Mouse (Mus musculus) C2C12 (cell line): ENCODE measurements at regions not wholly inside any gene's neighbourhood (a gene's known extent, or its start where the extent isn't known, plus 50 kb on each side); places are given as distances from the start of the nearest gene placed in this dataset.
"Not testable (repeated sequence)": the region's sequence is repeated elsewhere in the genome, so short reads cannot be mapped to it uniquely, and the experiment has no call there.

ENCODE experiments used
- H3K27me3 ChIP-seq: one replicate; pipeline ENCODE4 v1.6.1; 2011; ENCODE audit not compliant: control insufficient read depth, insufficient read depth, insufficient read length
- H3K36me3 ChIP-seq: one replicate; pipeline ENCODE4 v1.6.1; 2011; ENCODE audit not compliant: control insufficient read depth, insufficient read depth
- H3K4me3 ChIP-seq: one replicate; pipeline ENCODE4 v1.5.1; 2011; ENCODE audit warnings: mild to moderate bottlenecking, control low read depth; ENCODE audit not compliant: poor library complexity, insufficient read depth, severe bottlenecking
- H3K79me2 ChIP-seq: one replicate; pipeline ENCODE4 v1.6.1; 2011; ENCODE audit not compliant: control insufficient read depth, insufficient read depth
- H3K79me3 ChIP-seq: one replicate; pipeline ENCODE4 v1.6.1; 2011; ENCODE audit warnings: low read depth, control low read depth
- H3ac ChIP-seq: one replicate; pipeline ENCODE3; 2011; ENCODE audit warnings: low read depth; ENCODE audit not compliant: control insufficient read depth, insufficient read length
- CEBPB ChIP-seq: IDR thresholded peaks from one replicate; pipeline ENCODE4 v1.6.1; 2011; ENCODE audit warnings: low read depth, mild to moderate bottlenecking, control low read depth, moderate library complexity
- CTCF ChIP-seq: IDR thresholded peaks from one replicate; pipeline ENCODE4 v1.5.1; 2011; ENCODE audit not compliant: control insufficient read depth, insufficient read depth, insufficient read length
- FOSL1 ChIP-seq: IDR thresholded peaks from one replicate; pipeline ENCODE4 v1.8.0; 2011; ENCODE audit warnings: mild to moderate bottlenecking, low read length; ENCODE audit not compliant: poor library complexity, insufficient read depth, severe bottlenecking
- MAX ChIP-seq: IDR thresholded peaks from one replicate; pipeline ENCODE4 v1.6.1; 2011; ENCODE audit warnings: mild to moderate bottlenecking, control low read depth
- MYOD1 ChIP-seq: IDR thresholded peaks from one replicate; pipeline ENCODE4 v1.6.1; 2011; ENCODE audit warnings: low read depth; ENCODE audit not compliant: control insufficient read depth, insufficient read length
- MYOG ChIP-seq: IDR thresholded peaks from one replicate; pipeline ENCODE4 v1.6.1; 2011; ENCODE audit not compliant: control insufficient read depth, insufficient read length; ENCODE audit errors: extremely low read depth
- USF1 ChIP-seq: IDR thresholded peaks from one replicate; pipeline ENCODE4 v1.6.1; 2011; ENCODE audit warnings: low read depth, mild to moderate bottlenecking, control low read depth, moderate library complexity

DNA sequence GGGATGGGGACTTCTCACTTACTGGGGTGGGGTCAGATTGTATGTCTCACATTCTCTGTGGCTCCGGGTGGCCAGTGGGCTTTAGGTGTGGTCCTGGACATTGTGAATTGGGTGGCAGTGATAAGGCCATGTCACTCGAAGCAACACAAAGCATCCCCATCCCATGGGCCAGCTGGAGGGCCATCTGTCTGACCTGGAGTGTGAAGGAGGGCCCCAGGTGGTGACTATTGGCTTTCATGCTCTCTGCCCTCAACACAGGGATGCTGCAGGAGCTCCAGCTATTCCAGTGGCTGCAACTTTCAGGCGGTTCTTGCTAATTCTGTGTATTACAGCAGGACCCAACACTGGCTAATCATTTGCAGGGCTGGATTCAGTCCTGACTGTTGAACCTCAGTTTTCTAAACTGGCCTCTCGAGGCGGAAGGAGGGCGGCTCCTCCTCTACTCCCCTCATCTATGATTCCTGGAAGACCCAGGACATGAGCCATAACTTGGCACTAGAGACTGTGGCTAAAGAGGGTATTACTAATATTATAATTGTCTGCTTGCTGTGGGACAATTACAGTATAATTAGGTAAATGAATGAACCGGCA, 64.1 kb downstream of the 9530068E07Rik start:
- Histone ChIP-seq H3K4me3 (no peak overlapping the region), H3K27me3 (peaks cover 11% of the 10 kb centered on the region), H3K79me2 (no peaks in the 10 kb centered on the region), H3K36me3 (no peaks in the 10 kb centered on the region), H3K79me3 (no peaks in the 10 kb centered on the region), H3ac (no peak overlapping the region)
- TF ChIP-seq CEBPB (no peak), MAX (no peak), MYOG (no peak), FOSL1 (no peak), CTCF (no peak), USF1 (no peak), MYOD1 (no peak)

DNA sequence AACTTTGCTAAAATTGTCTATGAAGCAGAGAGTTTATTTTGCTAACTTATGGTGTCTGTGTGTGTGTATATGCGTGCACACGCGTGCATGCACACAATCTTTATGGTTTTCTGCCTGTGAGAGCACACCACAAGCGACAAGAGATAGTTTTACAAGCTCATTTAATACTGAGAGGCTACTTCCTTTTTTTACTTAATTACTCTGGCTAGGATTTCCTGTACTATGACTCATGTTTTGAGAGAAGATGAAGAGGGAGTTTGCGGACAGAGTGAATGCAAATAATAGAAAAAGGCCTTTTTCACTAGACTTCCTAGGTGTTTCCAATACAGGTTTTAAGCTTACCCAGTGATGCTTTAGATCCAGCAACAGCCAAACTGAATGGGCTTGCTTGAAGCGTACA, 74.9 kb downstream of the 9530068E07Rik start:
- not testable (repeated sequence) for H3K79me3 ChIP-seq, H3K79me2 ChIP-seq, H3K27me3 ChIP-seq, H3K4me3 ChIP-seq, H3ac ChIP-seq, H3K36me3 ChIP-seq

DNA sequence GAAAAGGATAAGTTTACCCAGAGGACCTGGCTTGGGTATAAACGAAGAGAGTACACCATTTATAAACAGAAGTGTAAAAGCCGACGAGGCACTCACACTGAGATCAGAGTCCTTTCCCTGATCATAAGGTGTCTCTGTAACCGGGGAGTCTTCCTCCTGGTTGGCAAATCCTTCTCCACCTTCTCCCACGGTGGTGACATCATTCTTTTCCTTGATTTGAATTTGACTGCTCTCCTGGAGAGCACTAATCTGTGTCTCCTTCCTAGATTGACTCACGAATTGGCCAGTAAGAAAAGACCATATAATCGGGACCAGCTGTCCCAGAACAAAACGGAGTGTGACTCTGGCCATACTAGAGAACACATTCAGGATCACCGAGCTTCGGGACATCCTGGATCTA, 83.9 kb downstream of the 9530068E07Rik start:
- H3K79me3 ChIP-seq, H3K4me3 ChIP-seq, H3K27me3 ChIP-seq, H3ac ChIP-seq, H3K36me3 ChIP-seq, H3K79me2 ChIP-seq: not testable (repeated sequence)

DNA sequence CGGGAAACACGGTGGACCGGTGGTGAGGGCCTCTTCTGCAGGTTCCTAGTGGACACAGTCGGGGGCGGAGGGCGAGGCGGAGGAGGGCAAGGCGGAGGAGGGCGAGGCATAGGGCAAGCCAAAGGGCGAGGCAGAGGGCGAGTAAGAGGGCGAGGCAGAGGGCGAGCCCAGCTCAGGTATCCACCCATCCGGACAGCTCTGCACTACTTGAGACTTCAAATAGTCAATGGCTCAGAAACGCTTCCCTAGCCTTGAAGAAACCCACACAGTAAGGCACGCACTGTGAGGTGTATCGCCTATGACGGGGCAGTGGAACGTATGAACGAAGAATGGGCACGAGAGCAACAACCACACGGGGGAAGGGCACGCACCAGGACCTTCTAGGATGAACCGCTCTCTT, 84.5 kb downstream of the 9530068E07Rik start:
- H3K27me3 ChIP-seq, H3ac ChIP-seq, H3K79me2 ChIP-seq, H3K79me3 ChIP-seq, H3K4me3 ChIP-seq, H3K36me3 ChIP-seq: not testable (repeated sequence)

DNA sequence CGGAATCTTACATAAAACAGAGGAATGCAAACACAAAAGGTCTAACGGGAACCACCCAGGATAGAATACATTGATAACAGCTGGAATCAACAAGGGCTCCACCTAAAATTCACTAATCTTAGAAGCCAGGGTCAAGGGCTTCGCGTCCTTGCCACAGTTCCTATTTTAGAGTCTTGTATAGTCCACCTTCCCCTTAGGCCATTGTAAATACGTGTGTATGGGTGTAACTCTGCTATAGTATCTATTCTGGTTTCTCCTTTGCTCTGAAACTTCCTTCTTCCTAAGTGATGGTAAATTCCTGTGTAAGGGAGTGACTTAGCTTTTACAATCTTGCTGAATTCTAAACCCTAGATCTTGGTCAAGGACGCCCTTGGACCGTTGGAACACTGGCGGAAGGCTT, 87.3 kb downstream of the 9530068E07Rik start:
- H3K4me3 ChIP-seq, H3K27me3 ChIP-seq, H3K79me3 ChIP-seq, H3ac ChIP-seq, H3K36me3 ChIP-seq, H3K79me2 ChIP-seq: not testable (repeated sequence)

DNA sequence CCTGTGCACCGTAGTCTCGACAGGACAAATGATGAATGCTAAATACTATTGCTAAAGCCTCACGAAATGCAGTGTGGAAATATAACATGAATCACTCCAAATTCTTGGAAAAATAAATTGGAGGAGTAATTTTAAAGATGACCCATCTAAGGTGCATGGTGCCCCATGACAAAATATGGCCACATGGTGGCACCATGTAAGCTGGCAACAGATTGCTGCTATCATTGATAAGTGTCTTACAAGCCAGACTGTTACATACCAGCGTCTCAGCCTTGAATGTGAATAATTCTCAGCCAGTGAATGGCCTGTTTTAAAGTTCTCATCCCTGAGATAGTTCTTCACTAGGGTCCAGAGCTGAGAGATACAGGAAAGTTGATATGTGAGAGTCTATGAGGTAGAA, 92.3 kb downstream of the 9530068E07Rik start:
- H3K4me3 ChIP-seq, H3K79me2 ChIP-seq, H3K27me3 ChIP-seq, H3K79me3 ChIP-seq, H3ac ChIP-seq, H3K36me3 ChIP-seq: not testable (repeated sequence)

DNA sequence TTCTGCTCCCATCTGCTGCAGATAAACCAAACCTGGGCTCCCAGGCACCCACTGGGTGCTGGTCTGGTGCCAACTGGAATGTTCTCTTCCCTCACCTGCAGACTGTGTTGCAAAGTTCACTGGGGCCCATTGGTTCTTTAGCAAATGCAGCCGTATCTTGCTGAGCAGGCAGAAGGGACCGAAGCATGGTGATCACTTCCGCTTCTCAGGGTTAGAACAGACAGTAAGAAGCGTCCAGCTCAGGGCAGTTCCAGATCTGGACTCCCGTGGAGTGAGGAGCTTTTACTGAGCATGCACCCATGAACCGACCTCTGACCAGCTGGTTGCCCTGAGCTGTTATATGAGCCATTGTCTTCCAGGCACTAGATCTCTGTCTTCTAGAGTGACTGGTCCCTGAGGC, 97.1 kb downstream of the 9530068E07Rik start:
- no peaks in the 10 kb centered on the region for H3K79me3 ChIP-seq
- H3K27me3 ChIP-seq, result peaks cover 11% of the 10 kb centered on the region
- H3ac ChIP-seq, result no peak overlapping the region
- no peaks in the 10 kb centered on the region for H3K36me3 ChIP-seq
- H3K4me3 ChIP-seq, result no peak overlapping the region
- H3K79me2 ChIP-seq, result no peaks in the 10 kb centered on the region
- no peak for TF ChIP-seq CEBPB
- TF ChIP-seq FOSL1, result no peak
- no peak for TF ChIP-seq USF1
- no peak for TF ChIP-seq MYOD1
- TF ChIP-seq MYOG, result no peak
- no peak for TF ChIP-seq MAX
- no peak for TF ChIP-seq CTCF
